Mouse (Mus musculus): ENCODE results near the gene Foxred1.

GRCm38 (mm10) chr9:35156862-35157261 lies 54.0 kb downstream of the Foxred1 start:
- TF ChIP-seq CTCF (IDR thresholded peaks at IDR 0.05; ENCODE audit: control insufficient read depth, insufficient read depth, insufficient replicate concordance, low read depth, low read length), result no peak
- no peak for TF ChIP-seq POLR2A (IDR thresholded peaks at IDR 0.05; ENCODE audit: control insufficient read depth, low read depth, low read length)
